Mouse (Mus musculus) right cerebral cortex, postnatal 14 days (tissue): ENCODE data around the gene Klk1b21.
"Not testable (repeated sequence)": the region's sequence is repeated elsewhere in the genome, so short reads cannot be mapped to it uniquely, and the experiment has no call there.

Source experiments
- DNase-seq: peaks from one replicate; pipeline ENCODE4 v3.0.0; 2022

Klk1b21 gene

GRCm38 (mm10) chr7:44102028-44102427 lies at the start of gene Klk1b21:
Klk1b21 (plus strand) TSS chr7:44102328.
- DNase-seq = not testable (repeated sequence)

- no peak for DNase-seq
Measured at GRCm38 (mm10) chr7:44072117-44072516, 30.0 kb upstream of the Klk1b21 start.

- DNase-seq = no peak
Measured at GRCm38 (mm10) chr7:44077703-44078102, 24.4 kb upstream of the Klk1b21 start.

- no peak for DNase-seq
Measured at GRCm38 (mm10) chr7:44096111-44096510, 6.0 kb upstream of the Klk1b21 start.

- no peak for DNase-seq
Measured at GRCm38 (mm10) chr7:44112373-44112772, 10.2 kb downstream of the Klk1b21 start, which contains the start of gene Klk1b22. Klk1b22 (plus strand) TSS chr7:44112673.

- no peak for DNase-seq
Measured at GRCm38 (mm10) chr7:44123445-44123844, 21.3 kb downstream of the Klk1b21 start.

- DNase-seq = no peak
Measured at GRCm38 (mm10) chr7:44136467-44136866, 34.3 kb downstream of the Klk1b21 start, which contains the start of gene Klk1b16. Klk1b16 (plus strand) TSS chr7:44136767.
